Mouse (Mus musculus) hindbrain, embryonic 14.5 days (tissue): ENCODE data around the gene Gprc5c. TPM values are rescaled to one million over a fixed set of nuclear protein-coding genes. Genes with fewer than 3 reads are reported as not detected.

Experiments
- ATAC-seq: fragments of 200-750 bp; cut with Nextera tagmentation; 2 replicates; pipeline ENCODE4 v1.8.0; 2017; ENCODE audit warnings: moderate number of reproducible peaks, mild to moderate bottlenecking, moderate TSS enrichment, moderate library complexity; ENCODE audit not compliant: low FRiP score
- DNase-seq: peaks from one replicate; pipeline ENCODE4 v3.0.0-alpha.2; 2015; ENCODE audit warnings: low spot score
- H3K27ac ChIP-seq: fragments of 300-500 bp; sonication (generic); 2 replicates; pipeline ENCODE4 v1.5.1; 2014; ENCODE audit warnings: mild to moderate bottlenecking, moderate library complexity
- H3K27me3 ChIP-seq: fragments of 300-500 bp; sonication (generic); 2 replicates; pipeline ENCODE4 v1.6.1; 2014; ENCODE audit warnings: mild to moderate bottlenecking, low read length, mixed read lengths; ENCODE audit not compliant: control insufficient read depth, insufficient read depth
- H3K36me3 ChIP-seq: fragments of 300-500 bp; sonication (generic); replicated peaks from 2 replicates; pipeline ENCODE4 v1.6.1; 2014; ENCODE audit not compliant: control insufficient read depth, insufficient read depth
- H3K4me1 ChIP-seq: fragments of 300-500 bp; sonication (generic); replicated peaks from 2 replicates; pipeline ENCODE4 v1.6.1; 2014; ENCODE audit warnings: antibody characterized with exemption, low read length, mixed read lengths; ENCODE audit not compliant: control insufficient read depth, insufficient read depth
- H3K4me2 ChIP-seq: fragments of 300-500 bp; sonication (generic); replicated peaks from 2 replicates; pipeline ENCODE4 v1.6.1; 2014; ENCODE audit warnings: mild to moderate bottlenecking, moderate library complexity
- H3K4me3 ChIP-seq: fragments of 300-500 bp; sonication (generic); replicated peaks from 2 replicates; pipeline ENCODE4 v1.5.1; 2014; ENCODE audit warnings: mild to moderate bottlenecking, low read length
- H3K9ac ChIP-seq: fragments of 300-500 bp; sonication (generic); 2 replicates; pipeline ENCODE4 v1.6.1; 2014
- H3K9me3 ChIP-seq: fragments of 300-500 bp; sonication (generic); 2 replicates; pipeline ENCODE4 v1.6.1; 2016; ENCODE audit warnings: low read length; ENCODE audit not compliant: control insufficient read depth
- WGBS: fragments of 180-500 bp; shearing (Covaris S2); extraction: QIAGEN DNeasy Blood & Tissue Kit; methylation state at CpG from one replicate; pipeline ENCODE4 v1.1.7; 2014; 5-methylcytosine and 5-hydroxymethylcytosine counted together
- polyA plus RNA-seq: library from polyadenylated mRNA; unstranded; fragments of >200 nt; fragmentation: Nextera tagmentation; extraction: Ambion mirVana; gene quantifications from 2 replicates; pipeline ENCODE4 v1.2.1, GENCODE M21; 2014

The Gprc5c gene
- polyA plus RNA-seq, 1 experiment from 2014 or later = 9.9 TPM

DNA sequence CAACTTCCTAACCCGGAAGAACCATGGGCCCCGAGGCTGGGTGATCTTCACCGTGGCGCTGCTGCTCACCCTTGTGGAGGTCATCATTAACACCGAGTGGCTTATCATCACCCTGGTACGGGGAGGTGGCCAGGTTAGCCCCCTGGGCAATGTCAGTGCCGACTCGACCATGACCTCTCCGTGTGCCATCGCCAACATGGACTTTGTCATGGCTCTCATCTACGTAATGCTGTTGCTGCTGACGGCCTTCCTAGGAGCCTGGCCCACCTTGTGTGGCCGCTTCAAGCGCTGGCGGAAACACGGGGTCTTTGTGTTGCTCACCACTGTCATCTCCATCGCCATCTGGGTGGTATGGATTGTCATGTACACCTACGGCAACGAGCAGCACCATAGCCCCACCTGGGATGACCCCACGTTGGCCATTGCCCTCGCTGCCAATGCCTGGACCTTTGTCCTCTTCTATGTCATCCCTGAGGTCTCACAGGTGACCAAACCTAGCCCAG, 13.0 kb downstream of the Gprc5c start:
- no peaks in the 10 kb centered on the region; the same call in 1 of the 2 replicates for H3K4me1 ChIP-seq
- no peak overlapping the region for H3K4me2 ChIP-seq
- DNase-seq = no peak
- no peaks in the 10 kb centered on the region for H3K9me3 ChIP-seq
- H3K4me3 ChIP-seq = no peak overlapping the region
- no peak for ATAC-seq
- H3K27me3 ChIP-seq = no peaks in the 10 kb centered on the region
- H3K27ac ChIP-seq = no peak overlapping the region
- 91% methylated on average over 21 of the region's 21 CpGs for WGBS
- no peak overlapping the region for H3K9ac ChIP-seq
- no peaks in the 10 kb centered on the region for H3K36me3 ChIP-seq

DNA sequence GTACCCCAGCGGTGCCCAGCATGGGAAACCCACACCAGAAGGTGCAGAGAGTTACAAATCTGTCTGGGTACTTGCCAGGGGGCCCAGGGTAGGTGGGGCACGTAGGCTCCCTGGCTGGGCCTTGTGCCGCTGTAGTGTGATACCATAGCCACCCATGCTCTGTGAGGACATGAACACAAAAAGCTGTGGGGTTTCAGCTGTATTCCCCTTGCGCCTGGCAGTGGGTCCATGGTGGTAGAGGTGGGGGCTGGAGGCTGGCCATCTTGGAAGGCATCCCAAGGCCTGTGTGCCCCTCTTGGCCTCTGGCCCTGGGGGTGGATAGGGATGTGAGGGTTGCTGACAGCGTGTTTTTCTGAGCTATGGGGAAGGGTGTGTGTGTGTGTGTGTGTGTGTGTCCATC, 15.0 kb downstream of the Gprc5c start:
- Histone ChIP-seq H3K9ac (no peak overlapping the region), H3K4me2 (no peak overlapping the region), H3K9me3 (no peaks in the 10 kb centered on the region), H3K27ac (no peak overlapping the region), H3K27me3 (no peaks in the 10 kb centered on the region), H3K4me3 (no peak overlapping the region), H3K4me1 (no peaks in the 10 kb centered on the region; the same call in 1 of the 2 replicates), H3K36me3 (no peaks in the 10 kb centered on the region)
- 81% methylated on average over 5 of the region's 5 CpGs for WGBS
- DNase-seq = no peak
- no peak for ATAC-seq

DNA sequence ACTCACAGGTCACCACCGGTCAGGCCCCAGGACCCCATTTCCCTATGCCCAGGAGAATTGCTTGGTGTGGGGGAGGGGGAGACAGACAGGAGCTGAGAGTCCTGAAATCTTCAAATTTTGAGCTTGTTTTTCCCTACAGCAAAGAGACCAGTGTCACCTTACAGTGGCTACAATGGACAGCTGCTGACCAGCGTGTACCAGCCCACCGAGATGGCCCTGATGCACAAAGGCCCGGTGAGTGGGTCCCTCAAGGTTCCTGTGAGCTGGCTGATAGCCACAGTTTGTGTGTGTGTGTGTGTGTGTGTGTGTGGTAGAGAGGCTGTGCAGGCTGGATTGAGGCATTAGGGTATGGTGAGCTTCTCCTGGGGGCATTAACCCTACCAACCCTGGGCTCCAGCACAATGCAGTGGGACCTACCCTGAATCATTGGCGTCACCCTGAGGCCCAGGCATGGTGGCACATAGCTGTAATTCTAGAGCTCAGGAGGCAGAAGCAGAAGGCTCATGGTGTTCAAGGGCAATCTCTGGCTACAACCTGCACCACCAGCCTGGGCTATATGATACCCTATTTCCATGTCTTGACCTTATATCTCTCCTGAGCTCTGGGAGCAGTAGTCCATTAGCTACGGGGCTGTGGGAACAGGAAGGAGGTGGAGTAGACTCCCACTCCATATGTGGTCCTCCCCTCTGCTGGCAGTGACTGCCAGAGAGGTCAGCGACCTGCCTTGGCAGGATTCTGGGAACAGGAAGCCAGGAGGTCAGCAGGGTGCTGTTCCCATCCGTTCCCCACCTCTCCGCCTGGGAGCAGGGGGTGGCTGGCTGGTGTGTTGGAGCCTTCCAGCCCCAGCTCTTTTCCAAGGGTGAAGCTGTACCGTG, 15.8 kb downstream of the Gprc5c start:
- H3K4me2 ChIP-seq = no peak overlapping the region
- ATAC-seq (no peak), DNase-seq (no peak)
- WGBS = 65% methylated on average over 10 of the region's 10 CpGs
- H3K27ac ChIP-seq = no peak overlapping the region
- no peak overlapping the region for H3K4me3 ChIP-seq
- H3K36me3 ChIP-seq = no peaks in the 10 kb centered on the region
- no peaks in the 10 kb centered on the region; the same call in 1 of the 2 replicates for H3K4me1 ChIP-seq
- H3K27me3 ChIP-seq = no peaks in the 10 kb centered on the region
- no peak overlapping the region for H3K9ac ChIP-seq
- H3K9me3 ChIP-seq = no peaks in the 10 kb centered on the region

DNA sequence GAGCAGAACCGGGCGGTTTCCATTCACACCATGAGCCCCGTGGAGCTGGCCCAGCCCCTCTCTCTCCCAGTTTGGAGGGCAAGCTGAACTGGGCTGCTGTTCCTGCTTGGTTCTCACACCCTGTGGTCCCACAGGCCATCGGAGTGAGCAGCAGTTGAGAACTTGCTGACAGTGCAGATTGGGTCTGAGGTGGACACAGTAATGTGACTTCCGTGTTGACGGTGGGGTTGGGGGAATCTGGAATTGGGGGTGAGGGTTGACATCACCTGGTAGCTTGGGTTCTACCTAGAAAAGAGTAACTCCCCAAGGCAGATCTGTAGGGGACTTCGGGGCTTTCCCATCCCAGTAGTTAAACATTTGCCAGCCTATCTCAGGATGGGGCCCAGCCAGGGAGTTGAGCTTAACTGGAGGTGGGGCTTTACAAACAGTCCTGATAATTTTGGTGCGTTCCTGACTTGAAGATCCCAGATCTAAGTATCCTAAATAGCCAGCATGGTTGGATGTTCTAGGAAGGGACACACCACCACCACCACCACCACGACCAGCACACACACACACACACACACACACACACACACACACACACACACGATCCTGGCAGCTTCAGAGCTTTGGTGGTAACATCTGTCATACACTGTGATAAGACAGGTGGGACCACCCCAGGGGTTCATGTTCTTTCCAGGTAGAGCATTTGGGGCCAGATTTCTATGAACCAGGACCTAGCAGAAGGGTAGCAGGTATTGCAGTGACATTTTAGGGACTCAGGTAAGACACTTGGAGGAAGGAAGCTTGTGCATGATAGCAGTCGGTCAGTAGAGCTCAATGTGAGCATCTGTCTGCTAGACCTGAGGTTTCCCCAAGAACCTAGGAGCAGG, 16.6 kb downstream of the Gprc5c start:
- no peak for DNase-seq
- Histone ChIP-seq H3K36me3 (no peaks in the 10 kb centered on the region), H3K9me3 (no peaks in the 10 kb centered on the region), H3K9ac (no peak overlapping the region), H3K27me3 (no peaks in the 10 kb centered on the region), H3K4me2 (no peak overlapping the region), H3K27ac (no peak overlapping the region), H3K4me1 (no peaks in the 10 kb centered on the region; the same call in 1 of the 2 replicates), H3K4me3 (no peak overlapping the region)
- WGBS = 65% methylated on average over 11 of the region's 11 CpGs
- no peak for ATAC-seq

DNA sequence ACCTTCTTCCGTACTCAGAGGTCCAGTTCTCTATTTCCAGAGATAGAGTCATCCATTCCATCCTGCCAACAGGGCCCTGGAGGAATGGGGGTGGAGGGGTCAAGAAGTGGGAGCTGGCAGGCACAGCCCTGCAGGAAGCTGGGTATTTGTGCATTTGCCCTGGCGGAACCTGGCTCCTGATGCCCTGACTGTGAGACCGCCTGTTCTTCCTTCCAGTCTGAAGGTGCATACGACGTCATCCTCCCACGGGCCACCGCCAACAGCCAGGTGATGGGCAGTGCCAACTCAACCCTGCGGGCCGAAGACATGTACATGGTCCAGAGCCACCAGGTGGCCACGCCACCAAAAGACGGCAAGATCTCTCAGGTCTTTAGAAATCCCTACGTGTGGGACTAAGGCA, 17.3 kb downstream of the Gprc5c start:
- H3K4me3 ChIP-seq = no peak overlapping the region
- DNase-seq = no peak
- WGBS = 95% methylated on average over 12 of the region's 12 CpGs
- ATAC-seq = no peak
- H3K9ac ChIP-seq = no peak overlapping the region
- H3K27me3 ChIP-seq = no peaks in the 10 kb centered on the region
- no peak overlapping the region for H3K27ac ChIP-seq
- peaks cover 5% of the 10 kb centered on the region; the same call in 1 of the 2 replicates for H3K4me1 ChIP-seq
- no peaks in the 10 kb centered on the region for H3K36me3 ChIP-seq
- H3K9me3 ChIP-seq = no peaks in the 10 kb centered on the region
- no peak overlapping the region for H3K4me2 ChIP-seq

DNA sequence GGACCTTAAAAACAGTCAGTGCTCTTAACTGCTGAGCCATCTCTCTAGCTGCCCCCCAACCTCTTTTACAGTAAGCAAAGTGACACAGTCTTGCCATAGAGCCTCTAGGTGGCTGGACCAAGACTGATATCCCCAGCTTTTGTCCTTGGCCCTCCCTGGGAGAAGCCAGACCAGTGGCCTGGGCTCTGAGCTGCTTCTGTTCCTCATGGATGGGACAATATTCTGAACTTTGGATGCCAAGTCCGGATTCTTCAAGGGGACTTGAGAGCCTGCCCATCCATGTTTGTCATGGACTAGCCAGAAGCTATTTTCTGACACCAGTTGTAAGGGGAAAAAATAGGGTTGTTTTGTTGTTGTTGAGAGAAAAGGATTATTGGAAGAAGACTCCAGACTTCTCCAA, 18.8 kb downstream of the Gprc5c start:
- Histone ChIP-seq H3K27me3 (no peaks in the 10 kb centered on the region), H3K27ac (no peak overlapping the region), H3K9me3 (no peaks in the 10 kb centered on the region), H3K4me1 (peaks cover 9% of the 10 kb centered on the region; the same call in 1 of the 2 replicates), H3K4me2 (no peak overlapping the region), H3K9ac (no peak overlapping the region), H3K4me3 (no peak overlapping the region), H3K36me3 (no peaks in the 10 kb centered on the region)
- 88% methylated on average over 1 of the region's 1 CpGs for WGBS
- ATAC-seq (no peak), DNase-seq (no peak)

DNA sequence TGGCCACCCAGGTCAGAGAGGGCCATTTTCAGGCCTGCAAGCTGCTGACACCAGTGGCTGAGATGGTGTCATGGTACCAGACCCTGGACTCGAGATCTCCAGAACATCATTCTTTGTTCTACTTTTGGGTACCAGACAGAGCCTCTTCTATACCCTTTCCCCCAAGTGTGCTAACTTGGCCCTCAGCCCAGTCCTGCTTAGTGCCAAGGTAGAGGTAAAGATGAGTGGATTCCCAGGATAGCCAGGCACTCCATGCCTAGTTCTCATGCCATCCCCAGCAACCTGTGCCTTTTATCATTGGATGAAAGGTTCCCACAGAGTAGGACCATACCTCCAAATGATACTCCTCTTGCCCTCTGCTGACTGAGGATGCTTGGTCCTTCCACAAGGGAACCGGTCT, 20.6 kb downstream of the Gprc5c start:
- Histone ChIP-seq H3K4me1 (peaks cover 14% of the 10 kb centered on the region), H3K9me3 (no peaks in the 10 kb centered on the region), H3K27ac (no peak overlapping the region), H3K9ac (no peak overlapping the region), H3K4me3 (no peak overlapping the region), H3K36me3 (no peaks in the 10 kb centered on the region), H3K27me3 (no peaks in the 10 kb centered on the region), H3K4me2 (no peak overlapping the region)
- WGBS = 95% methylated on average over 2 of the region's 2 CpGs
- no peak for ATAC-seq
- no peak for DNase-seq

DNA sequence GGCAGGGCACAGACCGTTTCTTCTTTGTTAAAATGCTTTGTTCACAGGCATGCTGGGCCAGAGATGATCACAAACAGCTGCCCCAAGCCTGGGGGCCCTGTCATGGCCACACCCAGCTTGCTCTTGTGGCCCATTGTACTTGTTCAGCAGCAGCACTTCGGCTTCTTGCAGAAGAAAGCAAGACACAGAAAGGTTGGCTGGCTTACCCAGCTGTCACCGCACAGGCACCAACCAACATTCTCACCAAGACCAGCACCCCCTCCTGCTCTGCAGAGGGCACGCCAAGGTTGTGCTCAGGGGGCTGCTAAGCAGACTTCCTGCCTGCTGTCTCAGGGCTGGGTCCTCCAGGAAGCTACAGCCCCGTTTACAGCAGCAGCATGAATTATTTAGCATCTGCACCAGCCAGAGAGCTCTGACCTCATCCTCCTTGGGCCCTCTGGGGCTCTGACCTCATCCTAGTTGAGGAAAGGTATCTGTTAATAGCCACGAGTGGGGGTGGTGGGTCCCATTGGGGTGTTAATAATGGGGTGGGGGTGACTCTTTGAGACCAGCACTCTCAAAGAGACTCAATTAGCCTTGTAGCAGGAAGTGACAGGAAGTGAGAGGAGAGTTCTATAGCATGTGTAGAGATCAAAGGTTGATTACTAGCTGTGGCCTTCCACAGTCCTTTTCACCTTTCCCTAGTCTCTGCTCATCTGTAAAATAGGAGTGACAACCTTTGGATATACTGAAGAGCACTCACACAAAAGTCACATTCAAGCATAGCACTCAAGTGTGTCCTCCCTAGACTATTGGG, 22.3 kb downstream of the Gprc5c start:
- Histone ChIP-seq H3K36me3 (no peaks in the 10 kb centered on the region), H3K9ac (no peak overlapping the region), H3K27me3 (no peaks in the 10 kb centered on the region), H3K9me3 (no peaks in the 10 kb centered on the region), H3K4me3 (no peak overlapping the region), H3K4me1 (peaks cover 14% of the 10 kb centered on the region), H3K27ac (no peak overlapping the region), H3K4me2 (no peak overlapping the region)
- ATAC-seq (no peak), DNase-seq (no peak)
- WGBS = 11% methylated on average over 6 of the region's 6 CpGs
